Mouse (Mus musculus): ENCODE measurements around the gene Homer1. TPM values are rescaled to one million over a fixed set of nuclear protein-coding genes. Genes with fewer than 3 reads are reported as not detected.

Homer1 gene
- polyA plus RNA-seq, 1 experiment from 2014 or later = 3.5 TPM

DNA sequence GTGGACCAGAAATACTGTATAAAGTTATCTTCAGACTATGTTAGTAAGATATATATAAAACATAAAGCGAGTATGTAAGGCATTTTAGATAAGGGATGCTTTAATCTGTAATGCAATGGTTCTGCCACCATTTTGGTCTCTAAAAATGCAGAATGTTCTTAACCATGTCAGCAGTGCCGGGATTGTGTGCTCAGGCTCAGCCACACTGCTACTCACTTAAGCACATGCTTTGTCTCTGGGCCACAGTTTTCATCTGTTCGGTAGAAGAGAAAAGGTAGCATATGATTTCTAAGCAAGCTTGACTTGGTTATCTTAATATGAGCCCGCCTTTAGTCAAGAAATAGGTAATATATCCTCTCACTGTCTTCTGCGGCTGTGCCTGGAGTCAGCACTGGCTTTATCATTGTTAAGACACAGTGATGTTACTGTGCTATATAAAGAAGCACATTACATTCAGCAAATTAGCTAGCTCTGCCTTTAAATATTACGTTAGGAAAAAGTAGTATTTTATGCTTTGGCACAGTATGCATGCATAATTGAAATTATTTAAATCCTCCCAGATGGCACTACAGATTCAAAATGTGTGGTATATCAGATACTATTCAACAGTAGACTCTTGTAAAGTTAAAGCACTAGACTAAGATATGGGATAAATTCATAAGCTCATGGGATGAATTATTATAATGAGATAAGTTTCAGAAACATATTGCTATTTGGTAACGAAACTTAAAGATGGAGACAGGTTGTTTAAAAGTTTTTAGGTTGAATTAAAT lies 69.6 kb downstream of the Homer1 start:
- Histone ChIP-seq H3K27ac (ENCODE audit: low read depth, low read length) (no peak overlapping the region), H3K4me3 (ENCODE audit: low read depth, low read length) (no peak overlapping the region), H3K4me2 (replicated peaks; ENCODE audit: low read depth) (no peak overlapping the region), H3K9me3 (ENCODE audit: control insufficient read depth) (no peaks in the 10 kb centered on the region), H3K27me3 (replicated peaks; ENCODE audit: control insufficient read depth, insufficient read depth, low read length) (no peaks in the 10 kb centered on the region), H3K4me1 (replicated peaks; ENCODE audit: control insufficient read depth, insufficient read depth, low read length) (no peaks in the 10 kb centered on the region), H3K9ac (ENCODE audit: low read depth, low read length) (no peak overlapping the region), H3K36me3 (ENCODE audit: control insufficient read depth, insufficient read depth) (no peaks in the 10 kb centered on the region)
- ATAC-seq = no peak
- no peak for TF ChIP-seq CTCF (IDR thresholded peaks at IDR 0.05; ENCODE audit: low read depth)
- 91% methylated on average over 7 of the region's 7 CpGs for WGBS

DNA sequence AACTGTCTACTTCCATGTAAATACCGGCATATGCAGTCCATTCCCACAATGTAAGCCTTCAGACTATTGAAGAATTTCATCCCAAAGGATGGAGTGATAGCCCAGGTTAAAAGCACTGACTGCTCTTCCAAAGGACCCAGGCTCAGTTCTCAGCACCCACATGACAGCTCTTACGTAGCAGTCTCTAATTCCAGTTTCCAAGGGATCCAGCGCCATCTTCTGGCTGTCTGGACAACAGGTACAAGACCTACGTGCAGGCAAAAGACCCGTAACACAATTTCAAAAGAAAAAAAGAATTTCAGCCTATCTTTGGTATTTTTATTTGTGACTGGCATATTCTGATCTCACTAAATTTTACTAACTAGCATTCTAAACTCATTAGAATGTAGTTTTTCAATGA lies 75.0 kb downstream of the Homer1 start:
- no peak overlapping the region for H3K27ac ChIP-seq (ENCODE audit: low read depth, low read length)
- no peak for ATAC-seq
- no peaks in the 10 kb centered on the region for H3K27me3 ChIP-seq (replicated peaks; ENCODE audit: control insufficient read depth, insufficient read depth, low read length)
- no peaks in the 10 kb centered on the region for H3K4me1 ChIP-seq (replicated peaks; ENCODE audit: control insufficient read depth, insufficient read depth, low read length)
- 93% methylated on average over 5 of the region's 5 CpGs for WGBS
- peak; percentile 26 for TF ChIP-seq CTCF (IDR thresholded peaks at IDR 0.05; ENCODE audit: low read depth)
- H3K9me3 ChIP-seq (ENCODE audit: control insufficient read depth) = no peaks in the 10 kb centered on the region
- H3K4me3 ChIP-seq (ENCODE audit: low read depth, low read length) = no peak overlapping the region
- no peak overlapping the region for H3K9ac ChIP-seq (ENCODE audit: low read depth, low read length)
- no peaks in the 10 kb centered on the region for H3K36me3 ChIP-seq (ENCODE audit: control insufficient read depth, insufficient read depth)
- H3K4me2 ChIP-seq (replicated peaks; ENCODE audit: low read depth) = no peak overlapping the region

GRCm38 (mm10) chr13:93378493-93378892 lies 79.1 kb downstream of the Homer1 start:
- 87% methylated on average over 1 of the region's 1 CpGs for WGBS
- no peaks in the 10 kb centered on the region for H3K36me3 ChIP-seq (ENCODE audit: control insufficient read depth, insufficient read depth)
- H3K4me2 ChIP-seq (replicated peaks; ENCODE audit: low read depth) = no peak overlapping the region
- no peaks in the 10 kb centered on the region for H3K9me3 ChIP-seq (ENCODE audit: control insufficient read depth)
- no peak overlapping the region for H3K9ac ChIP-seq (ENCODE audit: low read depth, low read length)
- no peak overlapping the region for H3K4me3 ChIP-seq (ENCODE audit: low read depth, low read length)
- TF ChIP-seq CTCF (IDR thresholded peaks at IDR 0.05; ENCODE audit: low read depth) = no peak
- no peaks in the 10 kb centered on the region for H3K4me1 ChIP-seq (replicated peaks; ENCODE audit: control insufficient read depth, insufficient read depth, low read length)
- no peak overlapping the region for H3K27ac ChIP-seq (ENCODE audit: low read depth, low read length)
- ATAC-seq = no peak
- H3K27me3 ChIP-seq (replicated peaks; ENCODE audit: control insufficient read depth, insufficient read depth, low read length) = no peaks in the 10 kb centered on the region

DNA sequence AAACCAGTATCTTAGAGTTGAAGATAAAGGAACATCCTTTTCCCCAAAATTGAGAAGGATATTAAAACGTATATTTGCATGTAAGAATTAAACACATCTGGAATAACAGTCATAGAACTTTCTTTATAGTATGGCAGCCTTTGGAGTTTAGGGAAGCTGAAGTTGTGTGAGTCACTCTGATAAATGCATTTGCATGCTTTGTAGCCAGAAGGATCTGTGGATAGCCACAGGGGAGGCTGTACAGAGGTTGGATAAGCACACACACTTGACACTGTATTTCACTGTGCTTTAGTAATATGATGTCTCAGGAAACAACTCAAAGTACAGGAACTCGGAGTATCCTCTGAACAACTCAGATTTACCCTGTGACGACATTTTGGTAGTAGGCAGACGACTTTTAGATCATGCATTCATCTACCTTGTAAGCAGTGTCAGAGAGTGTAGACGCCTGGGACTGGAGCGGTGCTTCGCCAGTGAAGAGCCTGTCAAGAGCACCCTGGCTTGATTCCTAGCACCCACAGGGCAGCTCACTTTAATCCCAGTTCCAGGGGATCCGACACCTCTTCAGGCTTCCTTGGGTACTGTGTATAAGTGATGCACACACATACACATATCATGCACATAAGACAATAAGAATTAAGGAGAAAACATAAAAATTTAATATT lies 81.1 kb downstream of the Homer1 start:
- WGBS = 93% methylated on average over 8 of the region's 8 CpGs
- Histone ChIP-seq H3K4me1 (replicated peaks; ENCODE audit: control insufficient read depth, insufficient read depth, low read length) (0 out of 2 replicates have a peak, but pooled peaks cover 3% of the 10 kb centered on the region), H3K27ac (ENCODE audit: low read depth, low read length) (no peak overlapping the region), H3K9me3 (ENCODE audit: control insufficient read depth) (no peaks in the 10 kb centered on the region), H3K9ac (ENCODE audit: low read depth, low read length) (no peak overlapping the region), H3K36me3 (ENCODE audit: control insufficient read depth, insufficient read depth) (no peaks in the 10 kb centered on the region), H3K27me3 (replicated peaks; ENCODE audit: control insufficient read depth, insufficient read depth, low read length) (no peaks in the 10 kb centered on the region), H3K4me2 (replicated peaks; ENCODE audit: low read depth) (no peak overlapping the region), H3K4me3 (ENCODE audit: low read depth, low read length) (no peak overlapping the region)
- ATAC-seq = no peak
- TF ChIP-seq CTCF (IDR thresholded peaks at IDR 0.05; ENCODE audit: low read depth) = no peak

- H3K4me1 ChIP-seq (replicated peaks; ENCODE audit: control insufficient read depth, insufficient read depth, low read length) = 0 out of 2 replicates have a peak, but pooled peaks cover 3% of the 10 kb centered on the region
- no peaks in the 10 kb centered on the region for H3K9me3 ChIP-seq (ENCODE audit: control insufficient read depth)
- H3K27ac ChIP-seq (ENCODE audit: low read depth, low read length) = no peak overlapping the region
- H3K36me3 ChIP-seq (ENCODE audit: control insufficient read depth, insufficient read depth) = no peaks in the 10 kb centered on the region
- no peak overlapping the region for H3K9ac ChIP-seq (ENCODE audit: low read depth, low read length)
- H3K27me3 ChIP-seq (replicated peaks; ENCODE audit: control insufficient read depth, insufficient read depth, low read length) = no peaks in the 10 kb centered on the region
- 83% methylated on average over 1 of the region's 1 CpGs for WGBS
- H3K4me3 ChIP-seq (ENCODE audit: low read depth, low read length) = no peak overlapping the region
- TF ChIP-seq CTCF (IDR thresholded peaks at IDR 0.05; ENCODE audit: low read depth) = no peak
- no peak for ATAC-seq
- no peak overlapping the region for H3K4me2 ChIP-seq (replicated peaks; ENCODE audit: low read depth)
Observed at GRCm38 (mm10) chr13:93381301-93381700, 81.9 kb downstream of the Homer1 start.

GRCm38 (mm10) chr13:93383092-93383491 lies 83.7 kb downstream of the Homer1 start:
- Histone ChIP-seq H3K4me1 (replicated peaks; ENCODE audit: control insufficient read depth, insufficient read depth, low read length) (0 out of 2 replicates have a peak, but pooled peaks cover 3% of the 10 kb centered on the region), H3K4me3 (ENCODE audit: low read depth, low read length) (no peak overlapping the region), H3K36me3 (ENCODE audit: control insufficient read depth, insufficient read depth) (no peaks in the 10 kb centered on the region), H3K27me3 (replicated peaks; ENCODE audit: control insufficient read depth, insufficient read depth, low read length) (no peaks in the 10 kb centered on the region), H3K27ac (ENCODE audit: low read depth, low read length) (no peak overlapping the region), H3K4me2 (replicated peaks; ENCODE audit: low read depth) (no peak overlapping the region), H3K9ac (ENCODE audit: low read depth, low read length) (no peak overlapping the region), H3K9me3 (ENCODE audit: control insufficient read depth) (no peaks in the 10 kb centered on the region)
- ATAC-seq = no peak
- WGBS = 93% methylated on average over 5 of the region's 5 CpGs
- no peak for TF ChIP-seq CTCF (IDR thresholded peaks at IDR 0.05; ENCODE audit: low read depth)
